Mouse (Mus musculus) midbrain, embryonic 14.5 days (tissue): ENCODE measurements at regions not wholly inside any gene's neighbourhood (a gene's known extent, or its start where the extent isn't known, plus 50 kb on each side); places are given as distances from the start of the nearest gene placed in this dataset.

Source experiments
- ATAC-seq: fragments of 200-750 bp; cut with Nextera tagmentation; 2 replicates; pipeline ENCODE4 v1.8.0; 2017; ENCODE audit warnings: moderate number of reproducible peaks, moderate library complexity; ENCODE audit not compliant: low FRiP score, low TSS enrichment
- DNase-seq: peaks from one replicate; pipeline ENCODE4 v3.0.0-alpha.2; 2015
- H3K27ac ChIP-seq: fragments of 300-500 bp; sonication (generic); replicated peaks from 2 replicates; pipeline ENCODE4 v1.5.1; 2014; ENCODE audit warnings: mild to moderate bottlenecking, low read depth, low read length, moderate library complexity
- H3K27me3 ChIP-seq: fragments of 300-500 bp; sonication (generic); 2 replicates; pipeline ENCODE4 v1.6.1; 2014; ENCODE audit warnings: low read length, control low read depth, mixed read lengths; ENCODE audit not compliant: control insufficient read depth, insufficient read depth
- H3K36me3 ChIP-seq: fragments of 300-500 bp; sonication (generic); 2 replicates; pipeline ENCODE4 v1.6.1; 2014; ENCODE audit warnings: low read length, control low read depth; ENCODE audit not compliant: control insufficient read depth, insufficient read depth
- H3K4me1 ChIP-seq: fragments of 300-500 bp; sonication (generic); 2 replicates; pipeline ENCODE4 v1.6.1; 2014; ENCODE audit warnings: mild to moderate bottlenecking, antibody characterized with exemption, low read length, control low read depth; ENCODE audit not compliant: control insufficient read depth, insufficient read depth
- H3K4me2 ChIP-seq: fragments of 300-500 bp; sonication (generic); 2 replicates; pipeline ENCODE4 v1.6.1; 2014; ENCODE audit warnings: mild to moderate bottlenecking, low read length, moderate library complexity
- H3K4me3 ChIP-seq: fragments of 300-500 bp; sonication (generic); replicated peaks from 2 replicates; pipeline ENCODE4 v1.5.1; 2014; ENCODE audit warnings: low read depth, low read length
- H3K9ac ChIP-seq: fragments of 300-500 bp; sonication (generic); replicated peaks from 2 replicates; pipeline ENCODE4 v1.6.1; 2014; ENCODE audit warnings: mild to moderate bottlenecking, low read length, moderate library complexity
- H3K9me3 ChIP-seq: fragments of 300-500 bp; sonication (generic); 2 replicates; pipeline ENCODE4 v1.6.1; 2016; ENCODE audit warnings: low read length, control low read depth, mixed read lengths; ENCODE audit not compliant: control insufficient read depth
- WGBS: fragments of 180-500 bp; shearing (Covaris S2); extraction: QIAGEN DNeasy Blood & Tissue Kit; methylation state at CpG from one replicate; pipeline ENCODE4 v1.1.7; 2014; 5-methylcytosine and 5-hydroxymethylcytosine counted together

DNA sequence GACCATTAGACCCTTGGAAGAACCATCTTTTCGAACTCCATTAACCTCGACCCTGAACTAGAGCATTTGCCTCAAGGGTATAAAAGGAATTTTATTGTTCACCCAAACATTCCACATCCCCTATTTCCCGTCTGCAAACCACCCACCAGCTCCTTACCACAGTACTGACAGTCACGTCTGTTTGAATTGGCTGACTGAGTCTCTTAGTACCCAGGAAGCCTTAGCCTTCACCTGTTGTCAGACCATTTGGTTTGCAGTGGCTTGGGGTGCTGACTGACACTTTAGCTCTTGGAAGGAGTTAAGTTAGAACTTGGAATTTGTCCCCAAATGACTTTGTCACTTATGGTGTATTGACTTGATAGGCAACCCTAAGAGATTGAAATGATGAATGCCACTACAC is 209.3 kb upstream of the Daam1 start:
- Histone ChIP-seq H3K27me3 (no peaks in the 10 kb centered on the region), H3K9me3 (no peaks in the 10 kb centered on the region), H3K9ac (no peak overlapping the region), H3K36me3 (no peaks in the 10 kb centered on the region), H3K4me1 (no peaks in the 10 kb centered on the region), H3K4me3 (no peak overlapping the region), H3K27ac (no peak overlapping the region), H3K4me2 (no peak overlapping the region)
- ATAC-seq (no peak), DNase-seq (no peak)
- WGBS: 73% methylated on average over 4 of the region's 4 CpGs

DNA sequence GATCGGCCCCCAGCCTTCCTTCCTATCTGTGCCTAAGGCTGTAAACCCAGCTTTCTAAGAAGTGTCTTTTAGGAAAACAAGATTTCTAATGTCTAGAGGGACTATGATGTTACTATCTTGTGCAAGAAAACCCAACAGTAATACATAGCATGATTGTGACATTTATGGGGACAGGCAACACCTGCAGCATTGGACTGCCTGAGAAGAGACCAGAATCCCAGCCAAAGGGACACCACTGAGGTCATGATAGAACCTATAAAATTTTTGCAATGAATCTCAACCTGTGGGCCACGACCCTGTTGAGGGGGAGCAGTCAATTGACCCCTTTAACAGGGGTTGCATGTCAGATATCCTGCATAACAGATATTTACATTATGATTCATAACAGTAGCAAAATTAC is 208.1 kb upstream of the Daam1 start:
- ATAC-seq (no peak), DNase-seq (no peak)
- no peak overlapping the region for H3K27ac ChIP-seq
- no peak overlapping the region for H3K9ac ChIP-seq
- no peaks in the 10 kb centered on the region for H3K9me3 ChIP-seq
- no peak overlapping the region for H3K4me2 ChIP-seq
- 82% methylated on average over 2 of the region's 2 CpGs for WGBS
- no peaks in the 10 kb centered on the region for H3K27me3 ChIP-seq
- no peaks in the 10 kb centered on the region for H3K36me3 ChIP-seq
- H3K4me3 ChIP-seq: no peak overlapping the region
- H3K4me1 ChIP-seq: no peaks in the 10 kb centered on the region

DNA sequence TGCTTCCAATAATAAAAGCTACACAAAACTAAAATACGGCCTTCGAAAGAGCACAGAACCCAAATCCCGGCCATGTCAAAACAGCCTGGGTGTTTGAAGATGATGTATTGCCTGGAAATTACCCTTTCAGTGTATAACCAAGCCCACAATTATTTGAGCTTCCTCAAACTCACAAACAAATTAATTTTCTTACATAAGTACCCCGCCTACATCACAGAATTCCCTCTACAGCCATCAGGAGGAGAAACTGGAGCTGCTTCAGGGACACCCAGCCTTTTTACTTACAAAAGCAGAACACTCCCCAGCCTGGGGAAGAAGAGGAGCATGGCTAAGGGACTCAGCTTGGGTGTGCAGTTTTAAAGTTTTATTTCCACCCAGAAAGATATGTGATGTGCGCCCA is 207.6 kb upstream of the Daam1 start:
- H3K9ac ChIP-seq: no peak overlapping the region
- no peak overlapping the region for H3K4me2 ChIP-seq
- DNase-seq (no peak), ATAC-seq (no peak)
- no peaks in the 10 kb centered on the region for H3K4me1 ChIP-seq
- H3K27me3 ChIP-seq: no peaks in the 10 kb centered on the region
- H3K27ac ChIP-seq: no peak overlapping the region
- no peak overlapping the region for H3K4me3 ChIP-seq
- H3K9me3 ChIP-seq: no peaks in the 10 kb centered on the region
- H3K36me3 ChIP-seq: no peaks in the 10 kb centered on the region
- WGBS: 95% methylated on average over 5 of the region's 5 CpGs

DNA sequence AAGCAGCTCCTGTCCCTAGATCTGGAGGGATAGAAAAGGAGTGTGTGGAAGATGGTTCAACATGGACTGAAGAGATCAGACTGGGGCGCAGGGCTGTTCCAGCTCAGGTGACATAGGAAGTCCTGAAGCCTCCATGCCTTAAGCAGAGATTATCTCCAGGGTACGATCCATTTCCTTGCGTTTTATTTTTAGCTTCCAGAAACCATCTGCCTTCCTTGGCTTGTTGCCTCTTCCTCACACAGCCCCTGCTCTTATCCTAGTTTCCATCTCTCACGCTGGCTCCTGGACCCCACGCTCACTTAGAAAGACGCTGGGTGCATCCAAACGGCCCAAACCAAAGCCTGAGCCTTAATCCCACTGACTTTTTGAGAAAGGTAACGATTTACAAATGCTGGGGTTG is 206.8 kb upstream of the Daam1 start:
- no peaks in the 10 kb centered on the region for H3K9me3 ChIP-seq
- H3K4me3 ChIP-seq: no peak overlapping the region
- DNase-seq (no peak), ATAC-seq (no peak)
- H3K27ac ChIP-seq: no peak overlapping the region
- 0 out of 2 replicates have a peak, but pooled peaks cover 5% of the 10 kb centered on the region for H3K4me1 ChIP-seq
- H3K27me3 ChIP-seq: no peaks in the 10 kb centered on the region
- H3K9ac ChIP-seq: no peak overlapping the region
- WGBS: 83% methylated on average over 8 of the region's 8 CpGs
- H3K36me3 ChIP-seq: no peaks in the 10 kb centered on the region
- no peak overlapping the region for H3K4me2 ChIP-seq

DNA sequence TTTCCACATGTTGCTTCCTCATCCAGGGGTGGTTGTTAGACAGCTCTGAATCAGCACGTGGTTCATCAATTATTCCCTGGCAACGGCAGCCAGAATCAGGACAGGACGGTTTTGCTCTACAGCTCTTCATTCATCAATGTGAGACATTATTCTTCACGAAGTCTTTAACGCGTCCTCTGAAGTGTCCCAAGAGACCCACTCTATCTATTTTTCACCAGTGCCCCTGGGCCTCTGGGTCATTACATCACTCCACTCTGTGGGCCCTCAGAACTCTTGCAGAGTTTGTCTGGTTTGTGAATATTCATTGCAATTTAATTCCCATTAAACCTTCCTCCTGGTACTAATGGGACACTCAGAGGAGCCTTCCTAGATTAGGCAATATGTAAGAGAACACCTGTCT is 206.2 kb upstream of the Daam1 start:
- ATAC-seq: no peak
- Histone ChIP-seq H3K27ac (no peak overlapping the region), H3K4me2 (no peak overlapping the region), H3K9ac (no peak overlapping the region), H3K36me3 (no peaks in the 10 kb centered on the region), H3K9me3 (no peaks in the 10 kb centered on the region), H3K4me3 (no peak overlapping the region), H3K27me3 (no peaks in the 10 kb centered on the region), H3K4me1 (0 out of 2 replicates have a peak, but pooled peaks cover 5% of the 10 kb centered on the region)
- 56% methylated on average over 6 of the region's 6 CpGs for WGBS
- DNase-seq: no peak

DNA sequence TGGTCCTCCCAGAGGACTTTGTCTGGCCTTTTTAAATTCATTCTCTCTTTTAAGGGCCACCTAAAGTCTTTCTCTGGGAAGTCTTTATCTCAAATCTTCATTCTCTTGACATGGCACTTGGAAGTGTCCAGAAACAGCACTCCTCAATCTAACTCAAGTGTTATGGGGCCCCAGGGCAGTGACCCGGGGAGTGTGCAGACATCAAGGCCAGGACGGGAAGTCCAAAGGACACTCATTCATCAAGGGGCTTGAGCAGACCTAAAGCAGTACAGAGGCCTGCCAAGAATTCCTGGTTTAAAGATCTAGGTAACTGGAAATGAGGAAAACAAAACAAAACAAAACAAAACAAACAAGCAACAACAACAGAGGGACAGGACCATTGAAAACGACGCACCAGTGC is 205.8 kb upstream of the Daam1 start:
- H3K4me3 ChIP-seq: no peak overlapping the region
- H3K9me3 ChIP-seq: no peaks in the 10 kb centered on the region
- no peak overlapping the region for H3K4me2 ChIP-seq
- WGBS: 83% methylated on average over 4 of the region's 4 CpGs
- no peak overlapping the region for H3K27ac ChIP-seq
- H3K4me1 ChIP-seq: 0 out of 2 replicates have a peak, but pooled peaks cover 5% of the 10 kb centered on the region
- H3K36me3 ChIP-seq: no peaks in the 10 kb centered on the region
- ATAC-seq (no peak), DNase-seq (no peak)
- H3K9ac ChIP-seq: no peak overlapping the region
- no peaks in the 10 kb centered on the region for H3K27me3 ChIP-seq

DNA sequence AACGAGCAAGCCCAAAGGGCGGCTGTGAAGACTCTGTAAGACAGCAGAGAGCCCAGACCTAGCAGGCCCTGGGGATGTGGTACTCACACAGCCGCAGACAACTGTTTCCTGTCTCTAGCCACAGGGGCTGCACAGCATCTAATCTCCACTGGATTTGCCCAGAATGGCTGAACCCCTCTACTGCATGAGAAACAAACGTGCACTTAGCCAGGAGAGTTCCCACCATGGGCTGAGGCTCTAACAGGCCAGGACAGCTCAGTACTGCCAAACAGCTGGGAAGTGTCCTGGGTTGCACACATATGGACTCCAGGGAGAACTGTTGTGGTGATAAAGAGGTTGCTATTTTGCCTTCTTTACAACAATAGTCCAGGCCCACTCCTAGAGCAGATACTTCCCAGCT is 204.1 kb upstream of the Daam1 start:
- H3K4me3 ChIP-seq: no peak overlapping the region
- no peaks in the 10 kb centered on the region for H3K36me3 ChIP-seq
- H3K9ac ChIP-seq: no peak overlapping the region
- no peaks in the 10 kb centered on the region for H3K27me3 ChIP-seq
- H3K27ac ChIP-seq: no peak overlapping the region
- WGBS: 80% methylated on average over 4 of the region's 4 CpGs
- 0 out of 2 replicates have a peak, but pooled peaks cover 5% of the 10 kb centered on the region for H3K4me1 ChIP-seq
- no peak for ATAC-seq
- H3K9me3 ChIP-seq: no peaks in the 10 kb centered on the region
- no peak overlapping the region for H3K4me2 ChIP-seq
- DNase-seq: no peak

DNA sequence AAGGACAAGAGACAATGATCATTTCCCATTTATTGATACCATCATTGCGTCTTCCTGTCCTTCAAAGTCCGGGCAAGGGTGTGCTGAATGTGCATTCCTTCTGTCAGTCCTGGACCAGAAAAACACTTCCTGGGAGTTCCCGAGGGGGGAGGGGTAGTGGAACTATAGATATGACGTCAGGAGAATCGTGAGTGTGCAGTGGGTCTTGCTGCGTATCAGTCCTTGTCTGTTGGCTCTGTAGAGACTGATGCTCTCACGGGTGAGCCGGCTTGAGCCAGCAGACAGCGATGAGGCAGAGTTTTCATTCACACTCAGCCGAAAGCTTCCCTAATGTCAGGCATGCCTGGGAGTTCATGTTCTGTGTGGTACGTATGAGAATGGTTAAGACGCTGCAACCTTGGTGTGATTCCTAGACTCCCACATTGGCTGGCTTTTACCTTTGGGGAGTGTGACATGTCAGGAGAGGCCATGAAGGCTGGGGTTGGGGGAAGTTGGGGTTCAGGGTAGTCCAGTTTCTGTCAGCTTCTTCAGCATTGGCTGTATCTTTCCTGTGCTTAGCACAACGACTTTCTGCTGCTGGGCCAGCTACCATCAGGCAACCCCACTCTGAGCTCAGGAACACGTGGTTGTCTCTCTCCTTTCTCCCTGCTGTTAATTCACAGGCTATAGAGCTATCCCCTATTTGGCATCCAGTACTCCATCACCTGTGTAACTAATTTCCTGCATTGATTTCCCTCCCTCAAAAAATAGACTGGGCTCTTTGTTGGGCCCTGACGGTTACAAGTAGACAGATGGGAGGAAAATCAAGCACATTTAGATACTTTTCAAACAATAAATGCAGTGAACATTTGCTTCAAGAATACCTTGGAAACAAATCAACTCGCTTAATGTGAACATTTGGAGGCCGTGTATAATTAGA is 203.2 kb upstream of the Daam1 start:
- ATAC-seq: no peak
- no peak overlapping the region for H3K4me2 ChIP-seq

DNA sequence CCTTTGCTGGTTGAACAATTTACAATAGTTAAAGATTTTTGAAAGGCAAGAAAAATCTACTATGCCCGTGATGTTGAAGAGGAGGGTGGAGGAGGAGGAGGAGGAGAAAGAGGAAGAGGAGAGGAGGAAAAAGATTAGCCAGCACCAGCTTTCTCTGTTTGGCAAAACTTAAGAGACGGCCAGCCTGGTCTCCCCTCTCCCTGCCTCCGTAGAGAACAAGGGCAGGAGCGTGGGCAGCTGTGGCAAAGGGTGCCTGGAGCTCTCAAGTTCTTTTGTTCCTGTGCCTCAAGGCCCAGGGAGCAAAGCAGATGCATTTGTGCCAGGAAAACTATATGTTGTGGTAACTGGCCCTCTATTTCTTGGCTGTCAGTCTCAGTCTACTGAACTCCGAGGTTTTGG is 202.5 kb upstream of the Daam1 start:
- 61% methylated on average over 5 of the region's 5 CpGs for WGBS
- H3K4me3 ChIP-seq: no peak overlapping the region
- no peaks in the 10 kb centered on the region for H3K9me3 ChIP-seq
- H3K4me1 ChIP-seq: 0 out of 2 replicates have a peak, but pooled peaks cover 5% of the 10 kb centered on the region
- no peak overlapping the region for H3K27ac ChIP-seq
- ATAC-seq: no peak
- H3K27me3 ChIP-seq: no peaks in the 10 kb centered on the region
- H3K36me3 ChIP-seq: no peaks in the 10 kb centered on the region
- no peak for DNase-seq
- no peak overlapping the region for H3K9ac ChIP-seq
- no peak overlapping the region for H3K4me2 ChIP-seq

More for the DNA sequence above, 203.2 kb upstream of the Daam1 start:
- WGBS: 78% methylated on average over 17 of the region's 17 CpGs
- H3K27ac ChIP-seq: no peak overlapping the region
- no peaks in the 10 kb centered on the region for H3K27me3 ChIP-seq
- H3K36me3 ChIP-seq: no peaks in the 10 kb centered on the region
- H3K4me1 ChIP-seq: 0 out of 2 replicates have a peak, but pooled peaks cover 5% of the 10 kb centered on the region
- DNase-seq: no peak
- H3K9ac ChIP-seq: no peak overlapping the region
- no peak overlapping the region for H3K4me3 ChIP-seq
- no peaks in the 10 kb centered on the region for H3K9me3 ChIP-seq
